Mouse (Mus musculus): ENCODE measurements around the gene Olfr1357.
"Not testable (repeated sequence)": the region's sequence is repeated elsewhere in the genome, so short reads cannot be mapped to it uniquely, and the experiment has no call there.

Gene Olfr1357

DNA sequence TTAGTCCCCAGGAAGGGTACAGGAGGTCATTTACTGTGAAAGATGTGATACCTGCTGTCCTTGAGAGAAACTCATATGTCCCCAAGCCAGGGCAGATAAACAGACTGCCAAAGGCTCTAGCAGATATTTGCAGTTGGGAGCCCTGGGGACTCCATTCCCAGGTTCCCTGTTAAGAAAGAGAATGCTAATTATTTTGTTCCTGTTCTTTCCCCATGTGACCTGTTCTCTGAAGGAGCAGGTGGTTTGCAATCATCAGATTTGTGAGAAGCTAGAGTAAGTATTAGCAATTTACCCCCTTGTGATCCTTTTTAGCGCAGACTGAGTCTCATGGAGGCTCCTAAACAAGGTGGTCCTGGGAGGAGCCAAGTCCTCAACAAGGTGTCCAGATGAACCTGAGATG is at the start of gene Olfr1357:
Olfr1357 (minus strand) TSS at position 101 of the 400 bp plus-strand sequence.
- DNase-seq (ENCODE audit: low read depth), result no peak

DNA sequence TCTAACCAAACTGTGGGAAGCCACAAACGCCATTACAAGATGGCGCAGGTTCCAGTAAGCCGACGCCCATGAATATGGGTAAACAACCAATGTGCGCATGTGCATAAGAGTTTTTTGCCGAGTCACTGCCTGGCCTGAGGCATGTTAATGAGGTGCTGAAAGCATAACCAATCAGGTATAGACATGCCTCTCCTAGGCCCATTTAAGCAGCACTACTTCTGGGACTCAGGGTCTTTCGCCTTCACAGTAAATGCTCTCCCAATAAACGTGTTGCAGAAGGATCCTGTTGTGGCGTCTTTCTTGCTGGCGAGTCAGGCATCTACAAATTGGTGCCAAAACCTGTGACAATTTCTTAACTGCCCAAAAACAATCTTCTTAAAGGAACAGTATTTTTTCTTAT is 48.8 kb upstream of the Olfr1357 start:
- not testable (repeated sequence) for DNase-seq (ENCODE audit: low read depth)

DNA sequence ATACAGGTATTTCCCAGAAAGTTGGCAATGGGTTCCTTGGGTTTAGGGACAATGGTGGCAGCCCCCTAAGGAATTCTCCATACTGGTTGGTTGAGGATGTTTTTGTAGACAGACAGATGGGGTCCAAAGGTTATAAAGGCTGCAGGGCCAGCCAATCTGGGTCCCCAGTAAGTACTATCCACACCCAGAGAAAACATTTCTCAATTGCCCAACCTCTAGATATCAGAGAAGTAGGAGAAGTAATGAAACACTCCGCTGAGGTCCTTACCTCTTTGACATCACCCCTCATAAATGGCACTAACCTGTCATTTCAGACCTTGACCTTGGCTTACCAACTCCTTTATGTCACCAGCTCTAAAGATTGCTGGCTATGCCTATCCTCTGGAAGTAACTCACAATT is 46.7 kb upstream of the Olfr1357 start:
- DNase-seq (ENCODE audit: low read depth), result no peak

DNA sequence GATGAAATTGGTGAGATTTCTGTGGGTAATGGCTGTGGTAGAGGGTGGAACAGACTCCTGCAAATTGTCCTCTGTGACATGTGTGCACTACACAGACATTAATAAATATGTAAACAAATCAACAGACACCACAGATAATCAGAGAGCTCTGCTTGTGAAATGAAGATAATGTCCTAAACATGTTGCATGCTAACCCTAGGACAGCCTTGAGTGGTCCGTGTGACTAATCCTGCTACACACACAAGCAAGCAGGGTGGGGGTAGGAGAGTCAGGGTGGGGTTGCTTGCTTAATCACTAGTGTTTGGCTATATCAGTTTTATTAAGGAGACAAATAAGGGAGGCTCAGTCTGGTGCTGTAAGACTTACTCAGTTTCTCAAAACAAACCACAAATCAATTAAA is 43.3 kb upstream of the Olfr1357 start:
- no peak for DNase-seq (ENCODE audit: low read depth)

DNA sequence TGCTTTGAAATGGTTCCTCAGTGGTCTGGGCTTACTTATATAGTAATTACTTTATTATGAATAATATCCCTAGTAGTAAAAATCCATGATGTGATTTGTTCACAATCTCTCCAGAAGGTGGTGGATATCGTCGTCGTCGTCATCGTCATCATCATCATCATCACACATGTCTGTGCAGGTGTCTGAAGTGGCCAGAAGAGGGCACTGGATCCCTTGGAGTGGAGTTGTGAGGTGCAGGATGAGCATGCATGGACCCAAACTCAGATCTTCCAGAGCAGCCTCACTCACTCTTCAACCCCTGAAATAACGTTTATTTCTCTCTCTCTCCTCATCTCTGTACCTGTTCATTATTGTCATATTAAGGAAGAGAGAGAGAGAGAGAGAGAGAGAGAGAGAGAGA is 14.4 kb upstream of the Olfr1357 start:
- DNase-seq (ENCODE audit: low read depth), result peak; percentile 1

DNA sequence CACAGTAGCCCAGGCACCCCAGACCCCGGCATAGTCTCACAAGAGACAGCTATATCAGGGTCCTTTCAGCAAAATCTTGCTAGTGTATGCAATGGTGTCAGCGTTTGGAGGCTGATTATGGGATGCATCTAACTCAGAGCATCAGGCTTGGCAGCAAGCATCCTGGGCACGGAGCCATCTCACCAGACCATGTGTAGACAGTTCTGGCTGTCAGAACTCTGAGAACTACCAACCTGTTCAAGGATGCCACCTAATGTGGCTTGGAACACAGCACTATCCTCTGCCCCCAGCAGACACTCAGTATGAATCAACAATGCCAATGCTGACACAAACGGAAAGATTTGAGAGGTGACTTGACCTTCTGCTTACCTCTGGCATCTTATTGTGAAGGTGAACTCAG is 12.3 kb upstream of the Olfr1357 start:
- DNase-seq (ENCODE audit: low read depth), result no peak

DNA sequence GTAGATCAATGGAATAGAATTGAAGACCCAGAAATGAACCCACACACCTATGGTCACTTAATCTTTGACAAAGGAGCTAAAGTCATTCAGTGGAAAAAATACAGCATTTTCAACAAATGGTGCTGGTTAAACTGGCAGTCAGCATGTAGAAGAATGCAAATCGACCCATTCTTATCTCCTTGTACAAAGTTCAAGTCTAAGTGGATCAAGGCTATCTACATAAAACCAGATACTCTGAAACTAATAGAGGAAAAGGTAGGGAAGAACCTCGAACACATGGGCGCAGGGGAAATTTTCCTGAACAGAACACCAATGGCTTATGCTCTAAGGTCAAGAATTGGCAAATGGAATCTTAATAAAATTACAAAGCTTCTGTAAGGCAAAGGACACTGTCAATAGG is 5.3 kb upstream of the Olfr1357 start:
- not testable (repeated sequence) for DNase-seq (ENCODE audit: low read depth)

DNA sequence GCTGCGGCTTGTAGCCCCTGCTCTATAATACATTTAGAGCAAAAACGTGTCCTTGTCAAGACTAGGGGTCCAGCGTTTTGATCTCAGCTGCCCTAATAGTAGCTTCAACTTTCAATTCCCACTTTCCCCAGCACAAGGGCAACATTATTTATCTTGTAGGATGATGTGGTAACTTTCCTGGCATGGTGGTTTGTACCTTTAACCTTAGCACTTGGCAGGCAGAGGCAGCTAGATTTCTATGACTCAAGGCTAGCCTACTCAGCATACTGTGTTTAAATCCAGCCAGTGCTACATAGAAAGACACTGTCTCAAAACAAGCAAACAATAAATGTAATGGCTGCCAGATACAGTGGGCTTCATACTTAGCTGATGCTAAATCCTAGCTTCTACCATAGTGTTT is 10.3 kb downstream of the Olfr1357 start:
- no peak for DNase-seq (ENCODE audit: low read depth)

DNA sequence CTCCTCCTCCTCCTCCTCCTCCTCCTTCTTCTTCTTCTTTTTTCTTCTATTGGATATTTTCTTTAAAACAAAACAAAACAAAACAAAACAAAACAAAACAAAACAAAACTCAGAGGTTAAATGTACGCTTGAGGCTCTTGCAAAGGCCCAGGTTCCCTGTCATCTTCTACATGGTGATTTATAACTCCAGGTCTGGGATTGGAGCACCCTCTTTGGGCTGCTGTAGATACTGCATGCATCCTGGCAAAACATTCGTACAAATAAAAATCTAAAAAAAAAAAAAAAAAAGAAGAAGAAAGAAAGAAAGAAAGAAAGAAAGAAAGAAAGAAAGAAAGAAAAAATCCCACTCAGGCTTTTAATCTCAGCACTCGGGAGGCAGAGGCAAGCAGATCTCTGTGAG is 12.8 kb downstream of the Olfr1357 start:
- DNase-seq (ENCODE audit: low read depth), result peak; percentile 14

DNA sequence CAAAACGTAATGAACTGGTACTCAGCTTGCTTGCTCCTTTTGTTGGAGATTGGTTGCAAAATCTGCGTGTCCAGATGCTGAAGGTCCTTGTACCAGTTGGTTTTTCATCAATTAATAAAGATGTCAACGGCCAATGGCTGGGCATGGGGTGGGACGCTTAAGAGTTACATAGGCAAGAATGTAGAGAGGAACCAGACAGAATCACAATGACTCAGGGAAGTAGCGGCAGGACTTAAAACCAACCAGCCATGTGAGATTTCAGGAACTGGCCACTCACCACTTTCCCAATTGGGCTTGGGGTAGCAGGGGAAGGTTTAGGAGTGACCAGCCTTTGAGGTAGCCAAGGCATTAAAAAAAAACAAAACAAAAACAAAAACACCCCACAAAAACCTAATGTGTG is 18.0 kb downstream of the Olfr1357 start:
- no peak for DNase-seq (ENCODE audit: low read depth)

DNA sequence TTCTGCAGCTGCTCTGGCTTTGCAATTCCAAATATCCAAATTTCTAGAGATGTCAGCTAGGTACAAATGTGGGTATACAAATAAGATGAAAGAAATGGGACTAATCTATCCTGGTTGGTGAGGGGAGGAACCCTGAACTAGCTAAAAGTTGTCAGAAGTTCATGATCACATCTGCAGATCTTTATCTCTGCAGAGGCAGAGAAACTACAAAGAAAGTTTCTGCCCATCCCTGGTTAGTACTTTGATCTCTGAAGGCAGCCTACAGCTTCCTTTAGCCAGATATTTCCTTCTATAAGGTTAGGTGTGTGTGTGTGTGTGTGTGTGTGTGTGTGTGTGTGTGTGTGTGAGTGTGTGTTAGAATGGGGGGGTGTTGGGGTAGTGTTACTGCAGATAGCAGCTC is 23.3 kb downstream of the Olfr1357 start:
- no peak for DNase-seq (ENCODE audit: low read depth)

DNA sequence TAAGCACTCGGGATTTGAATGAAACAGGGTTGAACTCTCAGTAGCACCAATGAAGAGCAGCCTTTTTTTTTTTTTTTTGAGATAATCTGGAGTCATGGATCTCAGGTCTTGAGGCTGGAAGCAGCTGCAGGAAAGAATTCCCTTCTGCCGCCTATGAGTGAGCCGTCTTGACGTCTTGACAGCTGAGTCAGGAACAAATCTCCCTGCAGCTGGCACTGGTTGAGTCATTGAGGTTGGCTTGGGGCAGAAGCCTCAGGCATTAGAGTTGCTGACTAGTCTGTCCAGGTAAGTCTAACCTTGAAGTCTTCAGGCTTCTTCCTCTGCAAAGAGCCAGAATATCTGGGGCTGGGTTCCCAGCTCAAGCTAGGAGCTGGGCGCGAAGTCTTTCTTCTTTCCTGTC is 23.7 kb downstream of the Olfr1357 start:
- DNase-seq (ENCODE audit: low read depth), result no peak

DNA sequence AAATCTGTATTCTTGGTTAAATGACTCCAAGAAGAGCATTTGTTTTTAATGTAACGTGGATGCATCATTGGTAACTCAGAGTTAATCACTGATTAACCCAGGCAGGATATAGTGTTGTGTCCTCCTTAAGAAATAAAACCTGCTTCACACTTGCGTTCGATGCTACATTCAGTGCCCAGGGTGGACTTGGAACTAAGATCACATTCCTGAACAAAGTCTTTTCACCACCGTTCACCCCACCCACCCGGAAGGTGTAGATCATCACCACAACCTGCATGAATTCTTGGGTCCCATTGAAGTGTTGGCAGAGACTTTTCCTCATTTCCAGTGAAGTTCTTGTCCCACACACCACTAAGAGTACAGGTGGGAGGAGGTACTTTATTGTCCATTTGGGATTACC is 24.1 kb downstream of the Olfr1357 start:
- DNase-seq (ENCODE audit: low read depth), result no peak

DNA sequence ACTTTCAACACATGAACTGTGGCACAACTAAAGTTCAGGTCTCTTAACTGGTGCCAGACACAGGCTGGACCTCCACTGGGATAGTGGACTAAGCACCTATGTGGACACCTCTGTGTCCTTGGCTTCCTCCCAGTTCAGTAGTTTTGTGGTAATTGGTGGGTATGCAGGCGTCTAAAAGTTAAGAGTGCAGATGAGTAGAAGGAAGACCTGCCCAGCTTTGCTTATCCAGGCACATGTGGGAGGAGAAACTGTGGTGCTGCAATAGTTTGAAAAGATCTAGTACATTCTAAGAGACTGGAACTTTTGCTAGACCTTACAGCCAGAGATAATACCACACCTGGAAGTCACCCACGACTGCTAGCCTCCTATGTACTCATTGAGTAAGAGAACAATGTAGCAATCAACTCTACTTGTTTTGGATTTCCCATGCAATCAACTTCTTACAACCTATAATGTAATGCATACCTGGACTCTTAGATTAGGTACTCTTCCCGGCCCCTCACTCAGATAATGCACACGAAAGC is 25.0 kb downstream of the Olfr1357 start:
- DNase-seq (ENCODE audit: low read depth), result no peak

DNA sequence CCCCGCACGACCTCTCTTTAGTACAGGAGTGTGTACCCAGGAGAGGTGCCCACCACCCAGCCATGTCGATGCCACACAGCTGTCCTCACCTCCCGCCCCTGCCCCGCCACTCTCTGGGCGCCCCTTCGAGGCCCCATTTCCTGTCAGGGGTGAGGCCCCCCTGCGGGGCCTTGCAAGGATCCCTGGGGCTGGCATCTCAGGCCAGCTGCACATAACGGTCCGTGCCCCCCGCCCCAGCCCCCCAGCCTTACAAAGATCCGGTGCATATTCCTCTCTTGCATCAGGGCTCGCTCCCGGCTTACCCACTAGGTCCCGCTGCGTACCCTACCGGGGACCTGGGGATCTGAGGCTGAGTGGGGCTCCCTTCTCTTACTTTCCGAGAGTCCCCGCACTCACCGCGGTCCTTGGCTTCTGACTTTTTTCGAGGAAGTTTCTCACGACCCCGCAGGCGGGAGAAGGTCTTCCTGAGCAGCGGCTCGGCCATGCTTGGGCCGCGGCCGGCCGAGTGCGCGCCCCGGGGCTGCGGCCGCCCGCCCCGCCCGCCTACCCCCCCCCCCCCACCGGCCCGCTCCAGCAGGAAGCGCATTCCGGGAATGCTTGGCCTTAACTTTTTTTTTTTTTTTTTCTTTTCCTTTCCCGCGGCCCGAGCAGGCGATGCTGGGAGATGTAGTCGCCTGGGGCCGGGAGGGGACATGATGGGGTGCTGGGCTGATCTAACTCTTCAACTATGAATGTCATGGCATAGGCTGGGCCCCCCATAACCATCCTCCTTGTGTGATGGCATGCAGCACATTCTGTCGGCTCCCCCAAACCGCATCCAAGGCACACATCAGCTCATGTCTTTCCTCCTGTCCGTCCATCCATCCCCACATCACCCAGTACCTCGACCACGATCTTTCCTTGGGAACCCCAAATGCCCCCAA is 26.2 kb downstream of the Olfr1357 start, which contains the start of gene Syde1:
Syde1 (minus strand) TSS at position 559 of the 923 bp plus-strand sequence.
- peak; percentile 20 for DNase-seq (ENCODE audit: low read depth)

DNA sequence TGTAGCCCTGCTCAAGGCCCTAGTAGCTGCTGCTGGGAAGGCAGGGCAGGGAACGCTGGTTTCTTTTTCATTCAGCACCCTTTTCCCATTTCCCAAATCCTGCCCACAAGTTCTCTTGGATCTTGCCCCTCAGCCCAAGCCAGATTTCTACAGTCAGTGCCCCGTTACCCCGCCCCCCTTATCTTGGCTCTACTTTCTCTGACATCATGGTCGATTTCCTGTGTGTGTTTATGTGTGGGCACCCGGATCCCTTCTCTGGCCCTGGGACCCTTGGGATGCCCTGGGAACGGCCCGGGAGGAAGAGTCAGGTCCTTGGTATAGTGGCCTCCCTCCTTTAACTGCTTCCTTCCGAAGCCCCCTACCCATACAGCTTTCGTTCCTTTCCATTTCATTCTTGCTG is 27.1 kb downstream of the Olfr1357 start:
- DNase-seq (ENCODE audit: low read depth), result no peak

DNA sequence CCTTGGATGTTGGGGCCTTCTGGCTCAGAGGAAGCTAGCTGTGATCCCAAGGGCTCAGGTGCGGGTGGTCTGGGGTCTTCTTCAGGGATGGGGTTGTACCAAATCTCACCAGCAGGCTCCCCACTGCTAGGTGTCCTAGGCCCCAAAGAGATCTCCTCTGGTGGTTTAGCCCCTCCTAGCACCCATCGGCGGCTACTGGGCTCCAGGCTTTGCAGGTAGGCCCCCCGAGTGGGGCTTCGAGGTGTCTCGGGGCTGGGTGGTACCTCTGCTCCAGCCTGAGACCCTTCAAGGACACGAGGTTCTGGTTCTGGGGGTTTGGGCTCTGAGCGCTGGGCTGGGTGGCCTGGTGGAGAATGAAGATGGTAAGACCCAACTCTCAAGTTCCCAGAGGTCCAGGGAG is 28.0 kb downstream of the Olfr1357 start:
- no peak for DNase-seq (ENCODE audit: low read depth)

DNA sequence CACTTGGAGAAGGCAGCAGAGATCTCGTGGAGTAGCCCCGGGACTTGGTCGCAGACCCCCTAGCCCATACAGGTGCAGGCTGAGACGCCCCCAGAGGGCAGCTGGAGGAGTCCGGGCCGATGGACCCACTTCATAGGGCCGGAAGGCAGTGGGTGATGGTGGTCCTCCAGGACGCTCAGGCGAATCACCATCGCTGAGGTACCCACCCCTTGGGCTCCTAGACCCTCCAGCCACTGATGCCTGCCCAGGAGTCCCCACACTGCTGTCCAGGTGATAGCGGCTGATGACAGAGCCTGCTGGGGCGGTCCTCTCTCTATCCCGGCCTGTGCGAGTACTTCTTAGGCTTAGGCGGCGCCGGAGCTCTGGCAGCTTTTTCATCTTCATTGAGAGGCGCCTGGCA is 28.6 kb downstream of the Olfr1357 start:
- DNase-seq (ENCODE audit: low read depth), result no peak

DNA sequence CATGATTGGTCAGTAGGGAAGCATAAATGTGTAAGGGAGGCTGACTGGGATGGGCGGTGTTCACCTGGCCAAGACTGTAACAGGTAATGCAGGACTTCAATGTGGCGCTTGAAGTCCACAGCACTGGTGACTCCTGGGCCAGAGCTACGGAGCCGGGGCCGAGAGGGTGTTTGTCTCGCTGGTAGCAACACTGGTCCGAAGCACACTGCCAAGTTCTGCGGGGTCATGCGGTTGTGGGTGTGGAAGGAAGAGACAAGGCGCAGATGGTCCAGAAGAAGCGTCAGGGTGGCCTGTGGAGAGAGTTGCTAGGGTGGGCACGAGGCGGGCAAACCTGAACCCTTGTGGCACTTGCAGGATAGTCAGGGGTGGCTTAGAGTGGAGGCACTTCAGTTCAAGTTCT is 31.8 kb downstream of the Olfr1357 start:
- no peak for DNase-seq (ENCODE audit: low read depth)

DNA sequence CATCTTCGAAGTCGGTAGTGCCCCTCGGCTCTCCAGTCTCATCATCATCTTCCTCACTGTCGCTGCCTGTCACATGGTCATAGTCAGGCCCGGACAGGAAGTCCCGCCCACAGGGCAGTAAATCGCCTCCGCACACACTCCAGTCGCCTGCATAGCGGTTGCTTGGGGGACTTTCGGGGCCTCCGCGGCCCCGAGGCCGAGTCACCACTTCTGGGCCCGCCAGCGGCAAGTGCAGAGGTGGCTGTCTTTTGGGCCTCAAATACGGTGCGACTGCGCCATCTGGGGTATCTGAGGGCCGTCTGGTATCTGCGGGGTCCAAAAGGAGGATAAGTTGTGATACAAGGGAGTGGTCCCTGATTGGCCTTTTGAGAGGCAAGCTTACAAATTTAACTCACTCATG is 32.3 kb downstream of the Olfr1357 start:
- DNase-seq (ENCODE audit: low read depth), result no peak

DNA sequence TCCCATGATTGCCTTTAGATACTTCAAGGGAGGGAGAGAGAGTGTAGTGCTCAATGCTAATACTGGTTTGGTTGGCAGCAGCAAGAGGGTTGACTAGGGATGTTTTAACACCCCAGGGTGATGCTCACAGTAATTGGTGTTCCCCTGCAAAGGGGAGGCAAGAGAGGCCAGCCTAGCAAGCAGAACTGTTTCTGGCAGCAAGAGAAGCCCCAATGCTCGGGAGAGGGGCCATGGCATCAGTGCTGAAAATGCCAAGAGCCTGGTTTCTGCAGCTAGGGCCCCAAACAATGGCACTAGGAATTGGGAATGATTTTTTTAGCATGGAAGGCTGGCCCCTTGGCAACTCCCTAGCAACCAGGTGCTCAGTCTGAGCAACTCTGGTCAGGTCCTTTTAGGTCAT is 32.9 kb downstream of the Olfr1357 start:
- DNase-seq (ENCODE audit: low read depth), result no peak

DNA sequence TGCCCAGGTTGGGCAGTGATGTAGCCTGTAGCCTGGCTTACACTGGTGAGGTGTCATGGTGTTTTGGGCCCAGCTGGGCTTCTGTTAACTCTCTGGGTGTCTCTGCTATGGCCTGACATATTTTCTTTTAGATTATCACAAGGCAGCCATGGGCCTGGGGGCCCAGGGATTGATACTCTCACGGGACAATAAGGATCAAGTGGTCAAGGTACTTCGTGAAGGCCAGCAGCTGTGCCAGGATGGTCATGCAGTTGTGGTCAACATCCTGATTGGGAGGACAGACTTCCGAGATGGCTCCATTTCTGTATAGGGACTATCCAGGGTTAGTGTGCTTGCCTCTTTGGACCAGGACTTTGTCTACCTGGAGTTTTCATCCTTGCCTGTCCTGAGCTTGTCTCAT is 33.9 kb downstream of the Olfr1357 start:
- DNase-seq (ENCODE audit: low read depth), result no peak

DNA sequence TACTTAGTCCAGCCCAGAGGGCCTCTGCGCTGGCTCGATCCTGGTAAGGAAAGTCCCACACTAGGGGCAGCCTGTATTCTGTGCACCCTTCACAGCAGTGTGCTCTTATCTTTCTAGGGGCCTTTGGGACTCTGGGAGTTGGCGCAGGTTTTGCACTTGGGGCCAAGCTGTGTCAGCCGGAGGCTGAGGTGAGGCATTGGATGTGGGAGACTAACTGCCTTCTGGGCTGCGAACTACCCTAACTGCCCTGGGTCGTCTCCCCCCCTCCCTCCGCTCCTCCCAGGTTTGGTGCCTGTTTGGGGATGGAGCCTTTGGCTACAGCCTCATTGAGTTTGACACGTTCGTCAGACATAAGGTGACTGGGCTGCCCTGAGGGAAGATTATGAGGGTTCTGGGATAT is 34.5 kb downstream of the Olfr1357 start:
- no peak for DNase-seq (ENCODE audit: low read depth)

DNA sequence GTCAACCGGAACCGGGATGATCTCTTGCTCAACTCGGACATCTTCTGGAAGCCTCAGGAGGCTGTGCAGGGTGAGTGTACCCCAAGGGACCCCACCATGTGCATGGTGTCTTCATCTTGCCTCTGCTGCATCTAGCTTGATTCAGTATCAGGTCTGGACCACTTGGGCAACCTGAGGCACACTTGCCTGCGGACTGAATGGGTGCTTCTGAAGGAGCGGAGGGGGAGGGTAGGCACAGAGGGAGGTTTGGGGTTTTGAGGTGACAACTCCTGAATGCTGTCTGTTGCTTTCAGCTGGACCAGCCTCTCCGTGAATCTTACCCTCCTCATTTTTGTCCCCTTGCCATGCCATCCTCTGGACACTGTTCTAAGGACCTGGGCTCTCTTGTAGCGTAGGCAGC is 36.8 kb downstream of the Olfr1357 start:
- no peak for DNase-seq (ENCODE audit: low read depth)

All from c-Kit-positive CD71-negative TER-119-negative erythroid progenitor cells, embryonic 14.5 days (primary cell).